Mouse (Mus musculus) lung, embryonic 15.5 days (tissue): ENCODE results near the gene Lpin2. TPM values are rescaled to one million over a fixed set of nuclear protein-coding genes. Genes with fewer than 3 reads are reported as not detected.
A peak's percentile ranks its signal among the peaks of the same experiment; 100 is the strongest.

Source experiments
- ATAC-seq: fragments of 200-750 bp; cut with Nextera tagmentation; 2 replicates; pipeline ENCODE4 v1.8.0; 2017; ENCODE audit warnings: moderate number of reproducible peaks, borderline replicate concordance; ENCODE audit not compliant: low FRiP score, low TSS enrichment; ENCODE audit errors: extremely low read depth
- H3K27ac ChIP-seq: fragments of 300-500 bp; sonication (generic); 2 replicates; pipeline ENCODE4 v1.5.1; 2015; ENCODE audit warnings: moderate library complexity, mild to moderate bottlenecking, inconsistent platforms
- H3K27me3 ChIP-seq: fragments of 300-500 bp; sonication (generic); 2 replicates; pipeline ENCODE4 v1.6.1; 2015; ENCODE audit warnings: inconsistent platforms
- H3K36me3 ChIP-seq: fragments of 300-500 bp; sonication (generic); 2 replicates; pipeline ENCODE4 v1.6.1; 2015; ENCODE audit warnings: inconsistent platforms
- H3K4me1 ChIP-seq: fragments of 300-500 bp; sonication (generic); 2 replicates; pipeline ENCODE4 v1.6.1; 2015; ENCODE audit warnings: inconsistent platforms
- H3K4me2 ChIP-seq: fragments of 300-500 bp; sonication (generic); 2 replicates; pipeline ENCODE4 v1.6.1; 2015; ENCODE audit warnings: inconsistent platforms, mild to moderate bottlenecking, moderate library complexity
- H3K4me3 ChIP-seq: fragments of 300-500 bp; sonication (generic); 2 replicates; pipeline ENCODE4 v1.5.1; 2015; ENCODE audit warnings: mild to moderate bottlenecking, inconsistent platforms
- H3K9ac ChIP-seq: fragments of 300-500 bp; sonication (generic); 2 replicates; pipeline ENCODE4 v1.6.1; 2015; ENCODE audit warnings: inconsistent platforms
- H3K9me3 ChIP-seq: fragments of 300-500 bp; sonication (generic); 2 replicates; pipeline ENCODE4 v1.6.1; 2016; ENCODE audit warnings: inconsistent platforms
- WGBS: fragments of 180-500 bp; shearing (Covaris S2); methylation state at CpG from one replicate; pipeline ENCODE4 v1.1.7; 2015; 5-methylcytosine and 5-hydroxymethylcytosine counted together
- polyA plus RNA-seq: library from polyadenylated mRNA; unstranded; fragments of >200 nt; fragmentation: Nextera tagmentation; extraction: Ambion mirVana; gene quantifications from 2 replicates; pipeline ENCODE4 v1.2.1, GENCODE M21; 2015

Lpin2 gene
- polyA plus RNA-seq, 1 experiment from 2014 or later: 31.8 TPM

DNA sequence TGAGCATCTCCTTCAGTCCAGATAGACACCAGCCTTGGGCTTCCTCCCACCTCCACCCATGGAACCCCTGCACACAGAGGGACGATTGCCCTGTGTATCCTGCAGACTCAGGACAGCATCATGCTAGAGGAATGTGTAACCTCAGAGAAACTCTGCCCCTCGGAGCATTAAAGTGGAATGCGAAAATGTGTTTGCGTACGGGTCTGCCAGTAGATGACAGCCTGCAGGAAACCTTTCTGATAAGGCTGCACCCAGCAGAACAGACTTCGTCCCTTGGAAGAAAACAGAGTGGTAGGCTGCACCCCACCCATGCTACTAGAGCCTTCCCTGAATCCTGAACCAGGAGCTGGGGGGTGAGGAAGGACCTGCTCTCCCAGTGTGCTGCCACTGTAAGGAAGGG lies 102.5 kb downstream of the Lpin2 start:
- ATAC-seq: no peak
- Histone ChIP-seq H3K36me3 (no peaks in the 10 kb centered on the region), H3K9ac (no peak overlapping the region), H3K4me2 (no peak overlapping the region), H3K4me1 (peaks cover 28% of the 10 kb centered on the region), H3K27me3 (no peaks in the 10 kb centered on the region), H3K27ac (no peak overlapping the region), H3K9me3 (no peaks in the 10 kb centered on the region), H3K4me3 (no peak overlapping the region)
- 16% methylated on average over 6 of the region's 6 CpGs for WGBS

DNA sequence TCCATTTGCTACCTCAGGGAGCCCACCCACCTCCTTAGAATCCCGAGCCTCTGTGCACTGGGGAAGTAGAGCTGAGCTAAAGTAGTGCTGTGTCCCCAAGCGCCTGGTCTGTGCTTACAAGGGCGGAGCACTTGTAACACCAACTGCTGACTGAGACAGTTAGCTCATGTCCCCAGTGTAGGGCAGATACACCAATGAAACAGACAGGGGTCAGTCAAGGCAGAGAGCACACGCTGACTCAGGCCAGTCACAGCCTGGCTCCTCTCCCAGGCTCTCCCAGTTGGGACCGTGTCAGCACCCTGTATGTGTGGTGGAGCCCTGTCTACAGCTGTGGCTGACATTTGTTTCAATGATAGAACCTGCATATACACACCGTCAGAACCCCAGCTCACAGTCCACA lies 103.6 kb downstream of the Lpin2 start:
- no peak for ATAC-seq
- H3K4me3 ChIP-seq: no peak overlapping the region
- no peaks in the 10 kb centered on the region for H3K27me3 ChIP-seq
- peaks cover 28% of the 10 kb centered on the region for H3K4me1 ChIP-seq
- H3K9me3 ChIP-seq: no peaks in the 10 kb centered on the region
- H3K4me2 ChIP-seq: no peak overlapping the region
- 59% methylated on average over 6 of the region's 6 CpGs for WGBS
- no peak overlapping the region for H3K9ac ChIP-seq
- no peaks in the 10 kb centered on the region for H3K36me3 ChIP-seq
- H3K27ac ChIP-seq: no peak overlapping the region

DNA sequence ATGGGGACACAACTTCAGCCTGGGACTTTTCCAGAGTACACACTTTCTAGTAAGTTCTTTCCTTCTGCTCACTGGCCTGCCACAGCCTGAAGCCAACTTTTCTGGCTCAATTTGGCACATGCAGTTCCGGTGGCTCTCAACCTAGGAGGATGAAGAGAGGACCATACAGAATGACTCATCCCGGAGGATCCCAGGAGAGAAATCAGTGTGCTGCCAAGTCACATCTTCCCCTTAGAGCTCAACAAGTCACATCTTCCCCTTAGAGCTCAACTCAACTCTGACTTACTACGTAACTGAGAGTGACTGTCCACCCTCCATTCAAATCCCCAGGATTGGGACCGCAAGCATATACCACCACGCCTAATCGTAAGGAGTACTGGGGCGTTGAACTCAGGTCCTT lies 105.2 kb downstream of the Lpin2 start:
- Histone ChIP-seq H3K9me3 (no peaks in the 10 kb centered on the region), H3K4me2 (no peak overlapping the region), H3K27ac (no peak overlapping the region), H3K27me3 (no peaks in the 10 kb centered on the region), H3K4me3 (no peak overlapping the region), H3K36me3 (no peaks in the 10 kb centered on the region), H3K4me1 (peaks cover 28% of the 10 kb centered on the region), H3K9ac (no peak overlapping the region)
- no peak for ATAC-seq
- WGBS: 93% methylated on average over 7 of the region's 7 CpGs

DNA sequence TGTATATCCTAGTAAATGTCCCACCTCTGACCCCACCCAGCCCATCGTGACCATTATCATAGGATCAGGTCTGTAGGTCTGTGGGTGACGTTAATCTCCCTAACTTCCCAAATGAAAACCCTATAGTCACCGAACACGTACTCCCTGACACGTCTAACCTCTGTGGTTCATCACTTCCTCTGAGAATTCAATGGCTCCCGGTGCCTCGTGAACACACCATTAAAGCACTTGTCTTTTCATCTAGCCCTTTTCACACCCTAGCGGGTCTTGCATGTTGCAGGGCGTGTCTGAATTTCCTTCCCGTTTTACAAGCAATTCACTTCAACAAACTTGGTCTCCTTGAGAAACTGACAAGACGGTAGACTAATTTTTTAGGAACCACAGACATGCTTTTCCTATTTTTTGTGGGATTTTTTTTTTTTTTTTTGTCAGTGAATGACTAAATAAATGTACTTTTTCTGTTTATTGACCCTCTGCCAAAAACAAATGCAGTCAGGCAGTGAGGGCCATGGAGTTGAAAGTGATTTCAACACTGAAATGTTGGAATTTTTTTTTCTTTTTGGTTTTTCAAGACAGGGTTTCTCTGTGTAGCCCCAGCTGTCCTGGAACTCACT lies 105.9 kb downstream of the Lpin2 start:
- Histone ChIP-seq H3K4me2 (no peak overlapping the region), H3K9ac (no peak overlapping the region), H3K4me1 (peaks cover 26% of the 10 kb centered on the region)

DNA sequence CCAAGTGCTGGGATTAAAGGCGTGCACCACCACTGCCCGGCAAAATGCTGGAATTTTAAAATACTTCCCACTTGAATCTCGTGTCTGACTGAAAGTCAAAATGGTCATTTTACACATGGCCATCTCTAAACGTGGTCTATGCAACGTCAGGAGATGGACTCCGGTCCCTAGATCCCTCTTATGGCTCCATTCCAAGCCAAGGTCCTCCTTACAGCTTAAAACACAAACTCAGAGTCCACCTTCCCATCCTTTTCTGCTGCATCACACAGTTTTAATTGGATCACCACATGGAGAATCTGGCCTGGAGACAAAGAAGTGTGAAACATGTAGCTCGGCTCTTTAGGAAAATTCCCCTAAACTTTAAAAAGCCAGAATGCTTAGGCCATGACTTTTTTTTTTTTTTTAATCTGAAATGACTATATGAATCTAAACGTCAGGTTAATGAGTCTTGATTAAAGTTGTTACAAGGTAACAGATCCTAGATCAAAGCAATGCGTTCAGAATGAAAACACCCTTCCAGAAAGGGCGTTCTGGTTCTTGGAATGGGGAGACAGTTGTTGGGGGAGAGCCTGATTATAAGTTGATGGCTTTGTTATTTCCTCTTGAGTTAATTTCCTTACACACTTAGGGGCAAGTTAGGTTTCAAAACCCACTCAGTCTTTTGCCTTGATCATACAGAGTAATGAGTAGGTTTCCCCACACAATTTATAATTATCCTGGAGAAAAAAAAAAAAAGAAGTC lies 106.6 kb downstream of the Lpin2 start:
- ATAC-seq: no peak
- 0 out of 2 replicates have a peak overlapping the region, but pooled peaks have one; percentile 18 for H3K27ac ChIP-seq
- no peaks in the 10 kb centered on the region for H3K36me3 ChIP-seq
- no peaks in the 10 kb centered on the region for H3K9me3 ChIP-seq
- H3K9ac ChIP-seq: no peak overlapping the region
- H3K4me1 ChIP-seq: peaks cover 20% of the 10 kb centered on the region
- H3K27me3 ChIP-seq: no peaks in the 10 kb centered on the region
- no peak overlapping the region for H3K4me2 ChIP-seq
- H3K4me3 ChIP-seq: no peak overlapping the region
- 78% methylated on average over 10 of the region's 10 CpGs for WGBS

More for the DNA sequence above, 105.9 kb downstream of the Lpin2 start:
- H3K36me3 ChIP-seq: no peaks in the 10 kb centered on the region
- no peak for ATAC-seq
- WGBS: 78% methylated on average over 11 of the region's 11 CpGs
- H3K27ac ChIP-seq: no peak overlapping the region
- no peaks in the 10 kb centered on the region for H3K9me3 ChIP-seq
- no peaks in the 10 kb centered on the region for H3K27me3 ChIP-seq
- no peak overlapping the region for H3K4me3 ChIP-seq

DNA sequence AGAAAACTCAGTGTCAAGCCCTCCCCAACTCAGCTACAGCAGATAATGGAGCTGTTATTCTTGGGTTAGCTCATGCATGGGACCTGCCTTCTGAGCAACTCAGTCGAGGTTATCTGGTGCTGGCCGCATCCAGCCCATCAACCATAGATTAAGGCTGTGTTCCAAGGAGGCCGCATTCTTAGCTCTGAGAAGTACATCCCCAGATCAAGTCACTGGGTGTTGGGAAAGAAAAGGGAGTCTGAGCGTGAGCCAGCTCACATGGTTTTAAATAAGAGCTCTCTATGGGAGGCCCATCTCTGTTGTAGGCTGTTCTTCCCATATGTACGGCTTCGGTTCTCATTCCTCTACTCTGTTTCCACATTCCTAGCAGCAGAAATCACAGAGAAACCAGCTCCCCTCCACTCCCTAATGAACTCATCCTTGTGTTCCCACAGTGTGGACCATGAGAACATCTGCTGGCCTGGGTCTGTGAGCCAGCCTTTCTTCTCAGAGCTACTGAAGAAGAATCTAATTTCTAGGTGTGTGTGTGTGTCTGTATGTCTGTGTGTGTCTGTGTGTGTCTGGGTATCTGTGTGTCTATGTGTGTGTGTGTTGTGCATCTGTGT lies 107.3 kb downstream of the Lpin2 start:
- Histone ChIP-seq H3K27ac (no peak overlapping the region), H3K36me3 (no peaks in the 10 kb centered on the region), H3K9ac (no peak overlapping the region), H3K27me3 (no peaks in the 10 kb centered on the region), H3K4me1 (peaks cover 17% of the 10 kb centered on the region), H3K4me3 (no peak overlapping the region), H3K9me3 (no peaks in the 10 kb centered on the region), H3K4me2 (no peak overlapping the region)
- no peak for ATAC-seq
- 69% methylated on average over 6 of the region's 6 CpGs for WGBS

DNA sequence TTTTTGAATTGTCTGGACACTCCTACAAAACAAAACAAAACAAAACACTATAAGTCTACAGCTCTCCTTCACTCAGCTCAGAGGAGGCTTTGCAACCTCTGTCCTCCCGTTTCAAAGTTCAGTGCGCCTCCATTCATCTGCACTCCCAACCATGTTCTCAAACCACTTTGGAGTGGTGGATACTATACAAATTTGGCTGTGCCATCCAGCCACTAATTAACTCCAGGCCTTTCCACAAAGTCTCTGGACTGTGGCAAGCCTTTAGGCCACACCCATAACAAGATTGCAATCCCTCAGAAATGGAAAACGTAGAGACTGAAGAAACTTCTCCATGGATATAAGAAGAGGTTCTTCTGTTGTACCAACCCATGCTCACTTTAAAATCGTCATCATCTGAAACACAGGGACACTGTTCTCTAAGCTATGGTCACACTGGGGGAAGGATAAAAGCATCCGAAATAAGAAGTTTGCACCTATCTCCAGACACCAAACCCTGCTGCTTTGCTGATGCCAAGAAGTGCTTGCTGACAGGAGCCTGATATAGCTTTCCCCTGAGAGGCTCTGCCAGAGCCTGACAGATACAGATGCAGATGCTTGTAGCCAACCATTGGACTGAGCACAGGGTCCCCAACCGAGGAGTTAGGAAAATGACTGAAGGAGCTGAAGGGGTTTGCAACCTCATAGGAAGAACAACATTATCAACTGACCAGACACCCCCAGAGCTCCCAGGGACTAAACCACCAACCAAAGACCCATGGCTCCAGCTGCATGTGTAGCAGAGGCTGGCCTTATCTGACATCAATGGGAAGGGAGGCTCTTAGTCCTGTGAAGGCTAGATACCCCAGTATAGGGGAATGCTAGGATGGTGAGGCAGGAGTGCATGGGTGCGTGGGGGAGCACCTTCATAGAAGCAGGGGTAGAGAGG lies 108.4 kb downstream of the Lpin2 start:
- Histone ChIP-seq H3K4me3 (no peak overlapping the region), H3K27me3 (no peaks in the 10 kb centered on the region), H3K4me2 (no peak overlapping the region), H3K36me3 (no peaks in the 10 kb centered on the region), H3K9ac (no peak overlapping the region), H3K9me3 (no peaks in the 10 kb centered on the region), H3K27ac (no peak overlapping the region), H3K4me1 (peaks cover 6% of the 10 kb centered on the region)
- ATAC-seq: no peak
- 73% methylated on average over 7 of the region's 7 CpGs for WGBS

DNA sequence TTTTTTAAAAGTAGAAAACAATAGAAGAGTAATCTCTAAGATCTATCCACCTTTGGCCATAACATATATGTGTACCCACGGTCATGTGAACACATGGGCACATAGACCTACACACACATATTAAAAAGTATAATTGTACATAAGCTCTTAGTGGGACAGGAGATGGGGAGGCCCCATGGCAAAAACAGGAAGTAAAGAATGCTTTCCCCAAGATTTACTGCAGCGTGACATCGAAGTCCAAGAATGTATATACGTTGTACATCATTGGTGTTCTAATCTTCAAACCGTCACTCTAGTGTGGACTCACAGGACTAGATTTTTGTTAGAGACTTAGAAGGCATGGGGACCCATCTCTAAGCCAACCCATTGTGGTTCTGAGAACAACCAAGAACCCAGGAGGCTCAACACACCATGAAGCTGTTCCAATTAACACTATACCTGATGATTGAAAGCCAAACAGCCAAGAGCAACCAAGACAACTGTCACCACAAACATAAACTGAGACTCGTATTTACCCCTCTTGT lies 109.6 kb downstream of the Lpin2 start:
- no peak overlapping the region for H3K27ac ChIP-seq
- H3K4me1 ChIP-seq: 0 out of 2 replicates have a peak, but pooled peaks cover 3% of the 10 kb centered on the region
- 83% methylated on average over 6 of the region's 6 CpGs for WGBS

DNA sequence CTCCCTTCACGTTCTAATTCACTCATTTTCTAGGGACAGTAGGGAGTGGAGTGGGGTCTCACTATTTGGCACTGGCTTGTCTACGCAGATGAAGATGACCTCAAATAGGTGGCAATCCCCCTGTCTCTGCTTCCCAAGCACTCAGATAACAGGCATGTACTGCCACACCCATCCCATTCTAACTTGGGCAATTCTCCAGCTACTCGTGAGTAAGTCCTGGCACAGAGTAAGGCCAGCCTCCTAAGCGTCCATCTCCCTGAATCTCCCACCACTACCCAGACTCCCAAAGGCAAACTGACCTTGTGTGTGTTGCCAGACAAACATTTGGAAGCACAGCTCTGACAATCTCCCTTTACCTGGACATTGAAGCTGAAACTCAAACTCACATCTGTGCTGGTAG lies 110.5 kb downstream of the Lpin2 start:
- H3K27me3 ChIP-seq: no peaks in the 10 kb centered on the region
- H3K9ac ChIP-seq: no peak overlapping the region
- no peaks in the 10 kb centered on the region for H3K9me3 ChIP-seq
- H3K27ac ChIP-seq: no peak overlapping the region
- no peak overlapping the region for H3K4me2 ChIP-seq
- no peak overlapping the region for H3K4me3 ChIP-seq
- no peaks in the 10 kb centered on the region for H3K4me1 ChIP-seq
- no peak for ATAC-seq
- H3K36me3 ChIP-seq: no peaks in the 10 kb centered on the region
- 54% methylated on average over 4 of the region's 4 CpGs for WGBS

More for the DNA sequence above, 109.6 kb downstream of the Lpin2 start:
- Histone ChIP-seq H3K4me2 (no peak overlapping the region), H3K27me3 (no peaks in the 10 kb centered on the region), H3K4me3 (no peak overlapping the region), H3K9ac (no peak overlapping the region), H3K9me3 (no peaks in the 10 kb centered on the region), H3K36me3 (no peaks in the 10 kb centered on the region)
- ATAC-seq: no peak

DNA sequence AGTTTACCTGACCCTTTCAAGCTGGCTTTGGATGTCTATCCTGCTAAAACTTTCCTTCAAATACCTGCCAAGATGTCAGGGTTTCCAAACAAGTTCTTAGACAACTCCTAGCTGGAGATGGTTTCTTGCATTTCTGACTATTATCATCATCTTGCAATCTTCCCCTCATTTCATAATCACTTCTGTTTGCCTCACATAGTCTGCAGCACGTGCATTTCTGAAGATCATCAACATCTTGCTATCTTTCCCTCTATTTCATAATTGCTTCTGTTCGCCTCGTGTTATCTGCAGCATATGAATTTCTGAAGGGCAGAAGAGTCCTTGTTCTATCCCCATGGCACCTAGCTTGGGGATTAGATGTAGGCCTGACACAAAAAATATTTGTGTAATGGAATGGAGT lies 112.2 kb downstream of the Lpin2 start:
- 58% methylated on average over 3 of the region's 3 CpGs for WGBS
- ATAC-seq: no peak

More for the DNA sequence above, 112.2 kb downstream of the Lpin2 start:
- Histone ChIP-seq H3K4me1 (no peaks in the 10 kb centered on the region), H3K36me3 (no peaks in the 10 kb centered on the region), H3K4me3 (no peak overlapping the region), H3K27ac (no peak overlapping the region), H3K27me3 (no peaks in the 10 kb centered on the region), H3K9me3 (no peaks in the 10 kb centered on the region), H3K4me2 (no peak overlapping the region), H3K9ac (no peak overlapping the region)
